Mouse (Mus musculus) MEL (cell line): ENCODE measurements around the gene Aldh1a1.

Experiments used
- BHLHE40 ChIP-seq: IDR thresholded peaks from 2 replicates; pipeline ENCODE4 v1.6.1; 2012; ENCODE audit warnings: low read depth, mild to moderate bottlenecking, inconsistent platforms, low read length, improper control_type of control experiment, borderline replicate concordance
- CTCF ChIP-seq, 3 experiments: IDR thresholded peaks in 2 of 3; conservative IDR thresholded peaks in 1 of 3; 2 replicates each; pipeline ENCODE4 v1.5.1; 2011 to 2012; ENCODE audit warnings: low read length in 3 of 3, low read depth in 2 of 3, mild to moderate bottlenecking in 2 of 3, improper control_type of control experiment in 1 of 3, inconsistent platforms in 1 of 3, mixed read lengths in 1 of 3, moderate library complexity in 1 of 3; ENCODE audit not compliant: control insufficient read depth in 1 of 3, insufficient read depth in 1 of 3, poor library complexity in 1 of 3, severe bottlenecking in 1 of 3
- MAX ChIP-seq: IDR thresholded peaks from 2 replicates; pipeline ENCODE4 v1.6.1; 2011; ENCODE audit warnings: low read length, improper control_type of control experiment
- POLR2A ChIP-seq, 2 experiments: IDR thresholded peaks; 2 replicates each; pipeline ENCODE4 v1.6.1; 2011 to 2012; ENCODE audit warnings: low read length in 2 of 2, mild to moderate bottlenecking in 2 of 2, control low read depth in 1 of 2, improper control_type of control experiment in 1 of 2, low read depth in 1 of 2, moderate library complexity in 1 of 2; ENCODE audit not compliant: control insufficient read depth in 1 of 2, insufficient read depth in 1 of 2, poor library complexity in 1 of 2
- TCF12 ChIP-seq: IDR thresholded peaks from 2 replicates; pipeline ENCODE4 v1.6.1; 2014; ENCODE audit warnings: low read depth, mild to moderate bottlenecking, inconsistent platforms, low read length, improper control_type of control experiment, moderate library complexity
- ZNF384 ChIP-seq: IDR thresholded peaks from 2 replicates; pipeline ENCODE4 v1.6.1; 2012; ENCODE audit warnings: low read depth, mild to moderate bottlenecking, inconsistent platforms, low read length, improper control_type of control experiment

GRCm38 (mm10) chr19:20555365-20555764 is 62.9 kb downstream of the Aldh1a1 start:
- TF ChIP-seq BHLHE40: no peak
- no peak for TF ChIP-seq TCF12
- no peak for TF ChIP-seq CTCF (IDR thresholded peaks at IDR 0.05 in 2 of 3, conservative IDR thresholded peaks at IDR 0.05 in 1 of 3; ENCODE audit: control insufficient read depth in 1 of 3, insufficient read depth in 1 of 3, low read depth in 2 of 3, low read length in 3 of 3, poor library complexity in 1 of 3, severe bottlenecking in 1 of 3)
- TF ChIP-seq ZNF384: no peak
- no peak for TF ChIP-seq MAX
- TF ChIP-seq POLR2A (IDR thresholded peaks at IDR 0.05; ENCODE audit: control insufficient read depth in 1 of 2, insufficient read depth in 1 of 2, low read depth in 1 of 2, low read length in 2 of 2, poor library complexity in 1 of 2): no peak
